Mouse (Mus musculus): ENCODE measurements around the gene Arnt2. TPM values are rescaled to one million over a fixed set of nuclear protein-coding genes. Genes with fewer than 3 reads are reported as not detected.

Arnt2 gene
- polyA plus RNA-seq, 1 experiment from 2014 or later = 27.9 TPM

GRCm38 (mm10) chr7:84386472-84386871, 23.5 kb downstream of the Arnt2 start:
- DNase-seq (ENCODE audit: extremely low spot score, low spot score) = no peak
- peaks cover 11% of the 10 kb centered on the region; the same call in 1 of the 2 replicates for H3K36me3 ChIP-seq (replicated peaks)
- no peaks in the 10 kb centered on the region for H3K27me3 ChIP-seq (ENCODE audit: poor library complexity, severe bottlenecking)
- H3K27ac ChIP-seq = no peak overlapping the region
- 91% methylated on average over 1 of the region's 1 CpGs for WGBS
- H3K4me1 ChIP-seq = no peaks in the 10 kb centered on the region
- no peak overlapping the region for H3K4me3 ChIP-seq
- H3K9me3 ChIP-seq = no peaks in the 10 kb centered on the region

GRCm38 (mm10) chr7:84384778-84385177, 25.2 kb downstream of the Arnt2 start:
- 92% methylated on average over 4 of the region's 4 CpGs for WGBS
- no peak for DNase-seq (ENCODE audit: extremely low spot score, low spot score)
- Histone ChIP-seq H3K4me3 (no peak overlapping the region), H3K27me3 (ENCODE audit: poor library complexity, severe bottlenecking) (no peaks in the 10 kb centered on the region), H3K36me3 (replicated peaks) (peaks cover 17% of the 10 kb centered on the region; the same call in 1 of the 2 replicates), H3K27ac (no peak overlapping the region), H3K9me3 (no peaks in the 10 kb centered on the region), H3K4me1 (no peaks in the 10 kb centered on the region)

- Histone ChIP-seq H3K4me3 (no peak overlapping the region), H3K36me3 (replicated peaks) (peaks cover 17% of the 10 kb centered on the region; the same call in 1 of the 2 replicates), H3K27me3 (ENCODE audit: poor library complexity, severe bottlenecking) (no peaks in the 10 kb centered on the region), H3K4me1 (no peaks in the 10 kb centered on the region), H3K27ac (no peak overlapping the region), H3K9me3 (no peaks in the 10 kb centered on the region)
- no peak for DNase-seq (ENCODE audit: extremely low spot score, low spot score)
- WGBS = 89% methylated on average over 7 of the region's 7 CpGs
Observed at GRCm38 (mm10) chr7:84384086-84384485, 25.9 kb downstream of the Arnt2 start.

GRCm38 (mm10) chr7:84382346-84382745, 27.6 kb downstream of the Arnt2 start:
- WGBS = 89% methylated on average over 3 of the region's 3 CpGs
- Histone ChIP-seq H3K9me3 (no peaks in the 10 kb centered on the region), H3K4me3 (no peak overlapping the region), H3K27me3 (ENCODE audit: poor library complexity, severe bottlenecking) (no peaks in the 10 kb centered on the region), H3K27ac (no peak overlapping the region), H3K36me3 (replicated peaks) (peaks cover 17% of the 10 kb centered on the region; the same call in 1 of the 2 replicates), H3K4me1 (no peaks in the 10 kb centered on the region)
- DNase-seq (ENCODE audit: extremely low spot score, low spot score) = no peak

- no peaks in the 10 kb centered on the region for H3K4me1 ChIP-seq
- peaks cover 17% of the 10 kb centered on the region for H3K36me3 ChIP-seq (replicated peaks)
- H3K4me3 ChIP-seq = no peak overlapping the region
- H3K27ac ChIP-seq = no peak overlapping the region
- no peak for DNase-seq (ENCODE audit: extremely low spot score, low spot score)
- no peaks in the 10 kb centered on the region for H3K9me3 ChIP-seq
- no peaks in the 10 kb centered on the region for H3K27me3 ChIP-seq (ENCODE audit: poor library complexity, severe bottlenecking)
Observed at GRCm38 (mm10) chr7:84380810-84381209, 29.2 kb downstream of the Arnt2 start.

- WGBS = 87% methylated on average over 5 of the region's 5 CpGs
Observed at GRCm38 (mm10) chr7:84377330-84377729, 32.6 kb downstream of the Arnt2 start.

GRCm38 (mm10) chr7:84373691-84374090, 36.3 kb downstream of the Arnt2 start:
- Histone ChIP-seq H3K4me3 (no peak overlapping the region), H3K27me3 (ENCODE audit: poor library complexity, severe bottlenecking) (no peaks in the 10 kb centered on the region), H3K36me3 (replicated peaks) (peaks cover 3% of the 10 kb centered on the region), H3K9me3 (no peaks in the 10 kb centered on the region), H3K27ac (no peak overlapping the region), H3K4me1 (no peaks in the 10 kb centered on the region)
- DNase-seq (ENCODE audit: extremely low spot score, low spot score) = no peak
- 93% methylated on average over 4 of the region's 4 CpGs for WGBS

More at GRCm38 (mm10) chr7:84377330-84377729, 32.6 kb downstream of the Arnt2 start:
- DNase-seq (ENCODE audit: extremely low spot score, low spot score) = no peak
- H3K4me3 ChIP-seq = no peak overlapping the region
- H3K9me3 ChIP-seq = no peaks in the 10 kb centered on the region
- H3K4me1 ChIP-seq = no peaks in the 10 kb centered on the region
- no peaks in the 10 kb centered on the region for H3K27me3 ChIP-seq (ENCODE audit: poor library complexity, severe bottlenecking)
- no peak overlapping the region for H3K27ac ChIP-seq
- peaks cover 8% of the 10 kb centered on the region for H3K36me3 ChIP-seq (replicated peaks)

GRCm38 (mm10) chr7:84372871-84373270, 37.1 kb downstream of the Arnt2 start:
- Histone ChIP-seq H3K27ac (no peak overlapping the region), H3K4me3 (no peak overlapping the region), H3K9me3 (no peaks in the 10 kb centered on the region), H3K4me1 (no peaks in the 10 kb centered on the region), H3K27me3 (ENCODE audit: poor library complexity, severe bottlenecking) (no peaks in the 10 kb centered on the region), H3K36me3 (replicated peaks) (peaks cover 3% of the 10 kb centered on the region)
- no peak for DNase-seq (ENCODE audit: extremely low spot score, low spot score)
- 92% methylated on average over 1 of the region's 1 CpGs for WGBS

- Histone ChIP-seq H3K36me3 (replicated peaks) (peaks cover 4% of the 10 kb centered on the region), H3K9me3 (no peaks in the 10 kb centered on the region), H3K4me3 (no peak overlapping the region), H3K27me3 (ENCODE audit: poor library complexity, severe bottlenecking) (no peaks in the 10 kb centered on the region), H3K4me1 (no peaks in the 10 kb centered on the region), H3K27ac (no peak overlapping the region)
- 85% methylated on average over 7 of the region's 7 CpGs for WGBS
- DNase-seq (ENCODE audit: extremely low spot score, low spot score) = no peak
Observed at GRCm38 (mm10) chr7:84372280-84372679, 37.7 kb downstream of the Arnt2 start.

GRCm38 (mm10) chr7:84370911-84371592, 38.9 kb downstream of the Arnt2 start:
- Histone ChIP-seq H3K4me3 (no peak overlapping the region), H3K9me3 (no peaks in the 10 kb centered on the region), H3K4me1 (0 out of 2 replicates have a peak, but pooled peaks cover 3% of the 10 kb centered on the region), H3K27ac (no peak overlapping the region), H3K27me3 (ENCODE audit: poor library complexity, severe bottlenecking) (no peaks in the 10 kb centered on the region), H3K36me3 (replicated peaks) (peaks cover 13% of the 10 kb centered on the region)
- 87% methylated on average over 6 of the region's 6 CpGs for WGBS
- no peak for DNase-seq (ENCODE audit: extremely low spot score, low spot score)

GRCm38 (mm10) chr7:84366251-84366650, 43.7 kb downstream of the Arnt2 start:
- WGBS = 85% methylated on average over 4 of the region's 4 CpGs
- H3K9me3 ChIP-seq = no peaks in the 10 kb centered on the region
- H3K4me1 ChIP-seq = peaks cover 30% of the 10 kb centered on the region
- H3K36me3 ChIP-seq (replicated peaks) = peaks cover 27% of the 10 kb centered on the region
- H3K27ac ChIP-seq = no peak overlapping the region
- no peak overlapping the region for H3K4me3 ChIP-seq
- DNase-seq (ENCODE audit: extremely low spot score, low spot score) = no peak
- no peaks in the 10 kb centered on the region for H3K27me3 ChIP-seq (ENCODE audit: poor library complexity, severe bottlenecking)

- Histone ChIP-seq H3K27me3 (ENCODE audit: poor library complexity, severe bottlenecking) (no peaks in the 10 kb centered on the region), H3K4me3 (no peak overlapping the region), H3K4me1 (peaks cover 33% of the 10 kb centered on the region), H3K27ac (no peak overlapping the region), H3K36me3 (replicated peaks) (peaks cover 57% of the 10 kb centered on the region), H3K9me3 (no peaks in the 10 kb centered on the region)
- 61% methylated on average over 2 of the region's 2 CpGs for WGBS
- no peak for DNase-seq (ENCODE audit: extremely low spot score, low spot score)
Observed at GRCm38 (mm10) chr7:84362711-84363110, 47.3 kb downstream of the Arnt2 start.

- Histone ChIP-seq H3K4me1 (peaks cover 30% of the 10 kb centered on the region), H3K27me3 (ENCODE audit: poor library complexity, severe bottlenecking) (no peaks in the 10 kb centered on the region), H3K27ac (no peak overlapping the region), H3K4me3 (no peak overlapping the region), H3K36me3 (replicated peaks) (peaks cover 46% of the 10 kb centered on the region), H3K9me3 (no peaks in the 10 kb centered on the region)
- WGBS = 82% methylated on average over 10 of the region's 10 CpGs
- no peak for DNase-seq (ENCODE audit: extremely low spot score, low spot score)
Observed at GRCm38 (mm10) chr7:84361086-84361684, 48.8 kb downstream of the Arnt2 start.

All from forebrain, embryonic 10.5 days (tissue).